Mouse (Mus musculus) kidney, postnatal 36 days (tissue): ENCODE measurements around the gene Zc3h18.

Experiments used
- DNase-seq, 2 experiments: peaks; one replicate each; pipeline ENCODE4 v3.0.0; 2021 to 2022; ENCODE audit warnings: mixed read lengths in 2 of 2

The Zc3h18 gene

GRCm38 (mm10) chr8:122395291-122395690 is 18.9 kb downstream of the Zc3h18 start:
- no peak for DNase-seq

- no peak for DNase-seq
Observed at GRCm38 (mm10) chr8:122398186-122398585, 21.8 kb downstream of the Zc3h18 start.

GRCm38 (mm10) chr8:122405146-122405805 is 28.9 kb downstream of the Zc3h18 start:
- DNase-seq: peak; percentile 73 to 83

- no peak for DNase-seq
Observed at GRCm38 (mm10) chr8:122407678-122408077, 31.3 kb downstream of the Zc3h18 start.

GRCm38 (mm10) chr8:122414311-122414710 is 37.9 kb downstream of the Zc3h18 start:
- DNase-seq: no peak

GRCm38 (mm10) chr8:122415554-122415953 is 39.1 kb downstream of the Zc3h18 start:
- no peak for DNase-seq

- no peak for DNase-seq
Observed at GRCm38 (mm10) chr8:122419881-122420555, 43.6 kb downstream of the Zc3h18 start.

GRCm38 (mm10) chr8:122421376-122422070 is 45.1 kb downstream of the Zc3h18 start, which contains the start of gene Il17c:
Gene Il17c, plus strand, starts transcription at chr8:122422020.
- DNase-seq: peak; percentile 35 to 57

GRCm38 (mm10) chr8:122423217-122423616 is 46.8 kb downstream of the Zc3h18 start:
- DNase-seq: no peak

GRCm38 (mm10) chr8:122423659-122424058 is 47.2 kb downstream of the Zc3h18 start:
- DNase-seq: peak; percentile 60 to 78

- DNase-seq: no peak
Observed at GRCm38 (mm10) chr8:122426145-122426544, 49.7 kb downstream of the Zc3h18 start.

- no peak for DNase-seq
Observed at GRCm38 (mm10) chr8:122427607-122428006, 51.2 kb downstream of the Zc3h18 start.

GRCm38 (mm10) chr8:122428163-122428562 is 51.8 kb downstream of the Zc3h18 start:
- no peak for DNase-seq

- DNase-seq: peak; percentile 48 to 55
Observed at GRCm38 (mm10) chr8:122430058-122430636, 53.7 kb downstream of the Zc3h18 start.

- DNase-seq: peak; percentile 67 to 82
Observed at GRCm38 (mm10) chr8:122430646-122431045, 54.2 kb downstream of the Zc3h18 start.

GRCm38 (mm10) chr8:122431694-122432442 is 55.5 kb downstream of the Zc3h18 start:
- DNase-seq: peak; percentile 51 to 77

- peak; percentile 87 to 92 for DNase-seq
Observed at GRCm38 (mm10) chr8:122432443-122433268, 56.2 kb downstream of the Zc3h18 start, which contains the start of gene Cyba. Gene Cyba, minus strand, starts transcription at chr8:122432930.

- DNase-seq: no peak
Observed at GRCm38 (mm10) chr8:122433269-122433905, 57.0 kb downstream of the Zc3h18 start.

- DNase-seq: no peak
Observed at GRCm38 (mm10) chr8:122435375-122435774, 59.0 kb downstream of the Zc3h18 start.

- no peak for DNase-seq
Observed at GRCm38 (mm10) chr8:122436146-122436545, 59.7 kb downstream of the Zc3h18 start.

- DNase-seq: no peak
Observed at GRCm38 (mm10) chr8:122436586-122437125, 60.2 kb downstream of the Zc3h18 start.
